Mouse (Mus musculus): Measurements from ENCODE around the gene Gabra4. TPM values are rescaled to one million over a fixed set of nuclear protein-coding genes. Genes with fewer than 3 reads are reported as not detected.
"Not testable (repeated sequence)": the region's sequence is repeated elsewhere in the genome, so short reads cannot be mapped to it uniquely, and the experiment has no call there.

The Gabra4 gene
- polyA plus RNA-seq, 1 experiment from 2014 or later, result 1.3 TPM

DNA sequence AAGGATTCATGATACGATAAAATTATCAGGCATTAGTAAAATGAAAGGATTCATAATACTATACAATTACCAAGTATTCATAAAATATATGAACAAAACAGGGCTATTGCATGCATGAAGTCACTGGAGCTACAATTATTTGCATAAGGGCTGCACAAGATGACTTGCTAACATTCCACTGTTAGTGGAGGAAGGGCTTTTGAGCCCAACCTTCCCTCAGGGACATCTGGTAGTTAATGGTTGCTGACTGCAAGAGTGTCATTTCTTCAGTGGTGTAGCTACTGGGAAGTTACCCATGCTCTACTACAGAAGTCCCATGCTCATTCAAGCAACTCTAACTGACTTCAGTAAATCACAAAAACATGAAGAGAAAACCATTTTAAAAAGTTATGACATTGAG lies 43.8 kb downstream of the Gabra4 start:
- Histone ChIP-seq H3K36me3 (no peaks in the 10 kb centered on the region), H3K27ac (replicated peaks) (no peak overlapping the region), H3K4me1 (no peaks in the 10 kb centered on the region), H3K9me3 (replicated peaks) (no peaks in the 10 kb centered on the region), H3K27me3 (ENCODE audit: low read depth, poor library complexity, severe bottlenecking) (no peaks in the 10 kb centered on the region), H3K4me3 (no peak overlapping the region)
- WGBS, result 86% methylated on average over 1 of the region's 1 CpGs
- DNase-seq (ENCODE audit: low spot score), result no peak

DNA sequence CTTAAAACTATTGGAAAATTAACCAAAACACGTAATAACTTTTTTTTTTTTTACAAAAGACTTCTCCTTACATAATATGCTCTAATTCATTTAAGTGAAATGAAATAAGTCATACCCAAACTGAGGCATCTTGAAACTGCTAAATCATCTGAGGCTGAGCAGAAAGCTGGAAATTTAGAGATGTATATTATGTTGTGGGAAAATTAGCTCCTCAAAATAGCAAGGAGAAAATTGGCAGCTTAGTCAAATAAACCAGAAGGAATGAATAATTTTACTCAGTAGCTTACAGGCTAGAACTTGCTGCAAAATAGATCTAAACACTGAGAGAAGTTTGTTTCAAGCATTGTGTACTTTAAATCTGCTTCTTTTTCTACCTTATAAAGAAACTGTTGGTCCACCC lies 49.4 kb downstream of the Gabra4 start:
- 90% methylated on average over 1 of the region's 1 CpGs for WGBS
- Histone ChIP-seq H3K4me1 (no peaks in the 10 kb centered on the region), H3K27me3 (ENCODE audit: low read depth, poor library complexity, severe bottlenecking) (no peaks in the 10 kb centered on the region), H3K36me3 (no peaks in the 10 kb centered on the region), H3K27ac (replicated peaks) (no peak overlapping the region), H3K9me3 (replicated peaks) (no peaks in the 10 kb centered on the region), H3K4me3 (no peak overlapping the region)
- DNase-seq (ENCODE audit: low spot score), result no peak

DNA sequence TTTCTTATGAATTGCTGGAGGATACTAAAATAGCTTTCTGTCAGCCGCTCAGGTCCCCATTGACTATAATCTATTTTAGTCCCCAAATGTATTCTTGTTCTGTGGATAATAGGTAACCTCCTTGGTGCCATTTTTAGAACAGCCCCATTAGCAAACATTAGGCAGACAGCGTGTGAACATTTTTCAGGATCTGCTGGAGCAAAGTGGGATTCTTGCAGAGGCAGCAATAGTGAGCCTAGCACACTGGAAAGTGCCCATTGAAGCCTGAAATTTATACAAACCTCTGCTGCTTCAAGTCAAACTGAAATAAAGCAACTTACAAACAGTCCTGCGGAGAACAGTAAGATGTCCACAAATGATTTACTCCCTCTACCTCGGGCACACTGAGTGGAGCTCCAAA lies 51.2 kb downstream of the Gabra4 start:
- no peaks in the 10 kb centered on the region for H3K4me1 ChIP-seq
- H3K36me3 ChIP-seq, result no peaks in the 10 kb centered on the region
- H3K27ac ChIP-seq (replicated peaks), result no peak overlapping the region
- 72% methylated on average over 4 of the region's 4 CpGs for WGBS
- H3K4me3 ChIP-seq, result no peak overlapping the region
- H3K9me3 ChIP-seq (replicated peaks), result no peaks in the 10 kb centered on the region
- no peak for DNase-seq (ENCODE audit: low spot score)
- no peaks in the 10 kb centered on the region for H3K27me3 ChIP-seq (ENCODE audit: low read depth, poor library complexity, severe bottlenecking)

DNA sequence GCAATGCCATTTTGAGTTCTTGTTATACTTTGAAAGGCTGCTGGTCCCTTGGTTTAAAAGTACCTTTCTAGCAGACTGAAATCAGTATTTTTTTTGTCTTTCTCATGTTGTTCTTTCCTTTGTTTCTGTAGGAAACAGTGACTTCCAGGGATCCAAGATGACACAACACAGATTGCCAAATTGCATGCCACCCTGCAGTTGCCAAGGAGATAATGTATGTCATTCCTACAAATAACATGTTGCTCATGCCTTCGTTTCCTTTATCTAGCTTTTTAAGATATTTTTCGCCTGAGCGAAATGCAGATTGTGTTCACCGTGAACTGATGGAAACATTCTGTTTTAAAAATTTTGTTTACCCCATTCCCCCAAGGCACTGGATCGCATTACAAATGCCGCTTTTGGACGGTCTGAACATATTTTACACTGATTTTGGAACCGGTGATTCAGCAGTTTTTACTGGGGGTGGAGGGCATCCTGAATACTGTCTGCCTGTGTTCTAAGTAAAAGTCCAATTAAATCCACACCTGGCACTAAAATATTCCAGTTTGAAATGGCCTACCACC lies 53.9 kb downstream of the Gabra4 start:
- H3K27ac ChIP-seq (replicated peaks), result no peak overlapping the region
- H3K9me3 ChIP-seq (replicated peaks), result no peaks in the 10 kb centered on the region
- H3K27me3 ChIP-seq (ENCODE audit: low read depth, poor library complexity, severe bottlenecking), result no peaks in the 10 kb centered on the region
- H3K36me3 ChIP-seq, result no peaks in the 10 kb centered on the region
- H3K4me1 ChIP-seq, result no peaks in the 10 kb centered on the region
- no peak overlapping the region for H3K4me3 ChIP-seq
- DNase-seq (ENCODE audit: low spot score), result no peak
- 84% methylated on average over 8 of the region's 8 CpGs for WGBS

DNA sequence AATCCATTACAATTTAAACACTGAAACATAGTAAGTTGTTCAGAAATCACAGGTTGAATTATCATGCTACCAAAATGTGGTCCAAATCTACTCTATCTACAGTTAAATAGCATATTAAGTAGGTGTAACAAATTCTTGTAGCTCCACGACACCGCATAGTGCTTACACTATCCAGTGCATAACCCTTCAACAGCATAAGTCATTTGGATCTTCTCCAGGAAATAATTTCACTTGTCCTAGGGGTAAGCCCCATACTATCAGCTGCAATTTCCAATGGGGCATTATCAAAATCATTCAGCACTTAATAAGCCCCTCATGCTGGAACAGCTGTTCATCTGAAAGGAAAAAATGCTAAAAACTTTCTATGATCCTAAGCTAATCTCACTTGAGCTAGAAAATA lies 62.8 kb downstream of the Gabra4 start:
- 99% methylated on average over 2 of the region's 2 CpGs for WGBS

DNA sequence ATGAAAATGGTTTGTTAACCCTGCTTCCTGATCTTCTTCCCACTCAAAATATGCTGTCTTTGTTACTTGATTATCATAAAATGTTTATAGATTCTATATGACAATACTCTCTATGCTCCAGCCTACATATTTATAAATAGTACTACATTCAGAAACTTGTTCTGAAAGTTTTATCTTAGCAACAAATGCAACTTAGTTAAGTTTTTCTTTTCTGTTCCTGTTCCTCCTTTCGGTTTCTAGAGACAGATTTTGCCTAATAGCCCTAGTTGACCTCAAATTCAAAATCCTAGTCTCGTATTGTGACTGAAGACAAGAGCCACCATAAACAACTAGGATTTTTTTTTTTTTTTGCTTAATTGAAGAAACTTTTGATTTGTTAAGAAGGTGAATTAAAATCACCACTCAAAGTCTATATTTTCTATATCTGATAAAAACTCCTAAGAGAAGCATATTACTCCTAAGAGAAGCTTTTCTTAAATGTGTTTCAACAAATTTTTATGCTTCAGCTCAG lies 64.3 kb downstream of the Gabra4 start:
- 86% methylated on average over 2 of the region's 2 CpGs for WGBS
- no peaks in the 10 kb centered on the region for H3K36me3 ChIP-seq
- no peaks in the 10 kb centered on the region for H3K9me3 ChIP-seq (replicated peaks)
- H3K4me1 ChIP-seq, result no peaks in the 10 kb centered on the region
- no peak overlapping the region for H3K4me3 ChIP-seq
- no peaks in the 10 kb centered on the region for H3K27me3 ChIP-seq (ENCODE audit: low read depth, poor library complexity, severe bottlenecking)
- no peak for DNase-seq (ENCODE audit: low spot score)
- H3K27ac ChIP-seq (replicated peaks), result no peak overlapping the region

More for the DNA sequence above, 62.8 kb downstream of the Gabra4 start:
- no peaks in the 10 kb centered on the region for H3K9me3 ChIP-seq (replicated peaks)
- H3K4me1 ChIP-seq, result no peaks in the 10 kb centered on the region
- no peak for DNase-seq (ENCODE audit: low spot score)
- no peak overlapping the region for H3K4me3 ChIP-seq
- no peak overlapping the region for H3K27ac ChIP-seq (replicated peaks)
- H3K27me3 ChIP-seq (ENCODE audit: low read depth, poor library complexity, severe bottlenecking), result no peaks in the 10 kb centered on the region
- no peaks in the 10 kb centered on the region for H3K36me3 ChIP-seq

DNA sequence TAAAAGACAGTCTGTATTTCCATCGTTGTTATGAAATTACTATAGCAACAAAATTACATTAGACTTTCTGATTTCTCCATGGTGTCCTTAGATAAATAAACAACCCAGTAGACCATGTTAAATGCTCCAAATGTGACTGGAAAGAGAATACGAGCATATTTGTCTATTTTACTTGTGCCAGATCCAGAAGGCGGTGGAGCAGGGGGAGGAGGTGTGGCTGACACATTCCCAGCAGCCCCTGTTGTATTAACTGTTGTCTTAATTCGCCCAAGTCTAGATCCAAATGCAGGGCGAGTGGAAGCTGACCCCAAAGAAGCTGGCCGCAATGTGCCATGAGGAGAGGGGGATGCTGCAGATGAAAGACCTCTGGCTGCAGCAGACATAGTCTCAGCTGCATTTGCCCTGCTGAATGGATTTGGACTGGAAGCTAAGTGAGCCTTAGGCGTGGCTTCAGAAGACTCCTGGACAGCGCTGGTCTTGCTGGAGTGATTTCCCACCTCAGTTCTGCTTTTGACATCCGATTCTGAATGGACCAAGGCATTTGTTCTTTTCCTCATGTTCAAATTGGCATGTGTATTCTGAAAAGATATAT lies 86.4 kb downstream of the Gabra4 start:
- H3K4me3 ChIP-seq, result no peak overlapping the region
- H3K27me3 ChIP-seq (ENCODE audit: low read depth, poor library complexity, severe bottlenecking), result no peaks in the 10 kb centered on the region
- no peak overlapping the region for H3K27ac ChIP-seq (replicated peaks)
- H3K4me1 ChIP-seq, result no peaks in the 10 kb centered on the region
- no peaks in the 10 kb centered on the region for H3K36me3 ChIP-seq
- no peaks in the 10 kb centered on the region for H3K9me3 ChIP-seq (replicated peaks)
- 84% methylated on average over 9 of the region's 9 CpGs for WGBS
- no peak for DNase-seq (ENCODE audit: low spot score)

DNA sequence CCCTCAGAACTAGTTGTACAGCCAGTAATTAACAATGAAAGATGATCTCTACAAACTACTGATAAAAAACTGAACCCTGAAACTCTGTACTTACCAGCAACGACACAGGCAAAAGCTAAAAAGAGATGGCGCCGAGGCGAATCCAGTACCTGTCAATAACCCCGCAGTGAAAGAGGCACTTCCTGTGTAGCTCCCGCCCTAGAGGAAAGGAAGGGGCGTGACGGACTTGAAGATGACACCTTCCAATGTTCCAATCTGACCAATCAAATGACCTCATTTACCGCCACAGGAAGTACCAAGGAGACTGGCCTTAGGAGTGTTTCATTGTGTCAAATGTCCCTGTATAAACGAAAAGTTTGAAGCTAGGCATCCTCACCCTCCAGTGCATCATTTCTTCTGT lies 110.0 kb downstream of the Gabra4 start, which contains the start of gene Cox7b2:
Gene Cox7b2 (minus strand): TSS at position 127 of the 400 bp plus-strand sequence.
- Histone ChIP-seq H3K4me1 (no peaks in the 10 kb centered on the region), H3K4me3 (no peak within 1 kb of the TSS), H3K27me3 (ENCODE audit: low read depth, poor library complexity, severe bottlenecking) (no peaks in the 10 kb centered on the region), H3K27ac (replicated peaks) (no peak within 1 kb of the TSS), H3K9me3 (replicated peaks) (no peaks in the 10 kb centered on the region), H3K36me3 (no peaks in the 10 kb centered on the region)
- WGBS, result 94% methylated on average over 10 of the region's 10 CpGs
- DNase-seq (ENCODE audit: low spot score), result no peak

DNA sequence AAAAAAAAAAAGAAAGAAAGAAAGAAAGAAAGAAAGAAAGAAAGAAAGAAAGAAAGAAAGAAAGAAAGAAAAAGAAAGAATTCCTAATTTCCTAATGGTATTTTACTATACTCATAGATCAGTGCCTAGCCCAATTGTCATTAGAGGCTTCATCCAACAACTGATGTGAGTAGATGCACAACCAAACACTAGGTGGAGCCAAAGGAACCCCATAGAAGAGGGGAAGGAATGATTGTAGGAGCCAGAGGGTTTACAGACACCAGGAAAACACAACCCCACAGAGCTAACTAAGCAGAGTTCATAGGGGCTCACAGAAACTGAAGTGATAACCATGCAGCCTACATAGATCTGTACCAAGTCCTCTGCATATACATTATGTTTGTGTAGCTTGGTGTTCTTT lies 112.6 kb downstream of the Gabra4 start:
- Histone ChIP-seq H3K27ac (replicated peaks) (no peak overlapping the region), H3K9me3 (replicated peaks) (no peaks in the 10 kb centered on the region), H3K27me3 (ENCODE audit: low read depth, poor library complexity, severe bottlenecking) (no peaks in the 10 kb centered on the region), H3K4me3 (no peak overlapping the region), H3K4me1 (no peaks in the 10 kb centered on the region), H3K36me3 (no peaks in the 10 kb centered on the region)
- peak; percentile 12 for DNase-seq (ENCODE audit: low spot score)

DNA sequence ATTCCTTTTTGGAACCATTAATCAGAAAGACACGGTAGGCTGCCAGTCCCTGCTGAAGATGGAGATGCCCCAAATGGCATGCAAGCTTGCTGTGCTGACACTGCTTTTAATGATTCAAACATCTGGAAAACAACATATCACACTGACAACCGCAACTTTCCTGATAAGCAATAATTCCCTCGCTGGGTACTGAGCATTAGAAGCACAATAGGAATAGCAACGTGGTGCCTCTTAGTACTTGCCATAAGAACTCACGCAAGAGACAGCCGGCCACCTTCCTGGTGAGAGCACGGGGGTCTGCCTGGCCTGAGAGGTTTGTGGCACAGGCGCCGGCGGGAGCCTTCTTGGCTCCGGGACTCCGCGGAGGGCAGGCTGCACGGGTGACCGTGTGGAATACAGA lies 132.6 kb downstream of the Gabra4 start:
- not testable (repeated sequence) for H3K9me3 ChIP-seq (replicated peaks); DNase-seq (ENCODE audit: low spot score); H3K27me3 ChIP-seq (ENCODE audit: low read depth, poor library complexity, severe bottlenecking); H3K4me1 ChIP-seq; H3K27ac ChIP-seq (replicated peaks); H3K36me3 ChIP-seq; H3K4me3 ChIP-seq
- 77% methylated on average over 10 of the region's 15 CpGs for WGBS

Other genes with a start within 250 kb of the Gabra4 start
- not detected in 2 replicates for gene Cox7b2, start 110.1 kb downstream of the Gabra4 start, polyA plus RNA-seq (2016; fragmentation: Nextera tagmentation; extraction: Ambion mirVana)
- gene Gabrb1, start 195 bp downstream of the Gabra4 start, polyA plus RNA-seq (2016; fragmentation: Nextera tagmentation; extraction: Ambion mirVana), result 0.16 and 0.29 TPM in 2 replicates

All from midbrain, embryonic 10.5 days (tissue).